Mouse (Mus musculus) C2C12 (cell line): ENCODE measurements around the gene Kcnma1. TPM values are rescaled to one million over a fixed set of nuclear protein-coding genes. Genes with fewer than 3 reads are reported as not detected.

Experiments
- H3K27me3 ChIP-seq: one replicate; pipeline ENCODE4 v1.6.1; 2011; ENCODE audit not compliant: control insufficient read depth, insufficient read depth, insufficient read length
- H3K36me3 ChIP-seq: one replicate; pipeline ENCODE4 v1.6.1; 2011; ENCODE audit not compliant: control insufficient read depth, insufficient read depth
- H3K4me3 ChIP-seq: one replicate; pipeline ENCODE4 v1.5.1; 2011; ENCODE audit warnings: mild to moderate bottlenecking, control low read depth; ENCODE audit not compliant: poor library complexity, insufficient read depth, severe bottlenecking
- H3K79me2 ChIP-seq: one replicate; pipeline ENCODE4 v1.6.1; 2011; ENCODE audit not compliant: control insufficient read depth, insufficient read depth
- H3K79me3 ChIP-seq: one replicate; pipeline ENCODE4 v1.6.1; 2011; ENCODE audit warnings: low read depth, control low read depth
- H3ac ChIP-seq: one replicate; pipeline ENCODE3; 2011; ENCODE audit warnings: low read depth; ENCODE audit not compliant: control insufficient read depth, insufficient read length
- CEBPB ChIP-seq: IDR thresholded peaks from one replicate; pipeline ENCODE4 v1.6.1; 2011; ENCODE audit warnings: low read depth, mild to moderate bottlenecking, control low read depth, moderate library complexity
- CTCF ChIP-seq: IDR thresholded peaks from one replicate; pipeline ENCODE4 v1.5.1; 2011; ENCODE audit not compliant: control insufficient read depth, insufficient read depth, insufficient read length
- FOSL1 ChIP-seq: IDR thresholded peaks from one replicate; pipeline ENCODE4 v1.8.0; 2011; ENCODE audit warnings: mild to moderate bottlenecking, low read length; ENCODE audit not compliant: poor library complexity, insufficient read depth, severe bottlenecking
- MAX ChIP-seq: IDR thresholded peaks from one replicate; pipeline ENCODE4 v1.6.1; 2011; ENCODE audit warnings: mild to moderate bottlenecking, control low read depth
- MYOD1 ChIP-seq: IDR thresholded peaks from one replicate; pipeline ENCODE4 v1.6.1; 2011; ENCODE audit warnings: low read depth; ENCODE audit not compliant: control insufficient read depth, insufficient read length
- MYOG ChIP-seq: IDR thresholded peaks from one replicate; pipeline ENCODE4 v1.6.1; 2011; ENCODE audit not compliant: control insufficient read depth, insufficient read length; ENCODE audit errors: extremely low read depth
- USF1 ChIP-seq: IDR thresholded peaks from one replicate; pipeline ENCODE4 v1.6.1; 2011; ENCODE audit warnings: low read depth, mild to moderate bottlenecking, control low read depth, moderate library complexity
- polyA plus RNA-seq: library from polyadenylated mRNA; unstranded; fragments of >200 nt; fragmentation: generic; extraction: Trizol; gene quantifications from one replicate; pipeline ENCODE4 v1.2.1, GENCODE M21; 2012; ENCODE audit warnings: missing spikeins

Kcnma1 gene
- polyA plus RNA-seq, 1 experiment: not detected

DNA sequence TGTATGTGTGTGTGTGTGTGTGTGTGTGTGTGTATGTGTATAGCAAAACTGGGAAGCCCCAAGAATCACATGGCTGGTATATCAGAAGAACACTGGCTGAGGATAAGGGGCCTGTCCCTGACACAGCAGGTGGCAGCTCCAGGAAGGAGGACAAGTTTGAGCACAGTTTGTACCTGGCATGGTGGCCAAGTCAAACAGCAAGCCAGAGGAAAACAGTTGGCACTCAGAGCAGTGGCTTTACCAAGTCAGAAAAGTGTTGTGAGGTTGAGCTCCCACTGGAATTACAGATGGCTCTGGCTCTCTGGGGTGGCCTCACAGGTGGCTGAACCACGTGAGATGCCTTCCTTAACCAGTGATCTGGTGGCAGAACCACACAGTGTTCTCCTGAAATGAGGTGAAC is 132.3 kb downstream of the Kcnma1 start:
- TF ChIP-seq FOSL1 (no peak), MYOD1 (no peak), CEBPB (no peak), MAX (no peak), CTCF (no peak), MYOG (no peak), USF1 (no peak)
- Histone ChIP-seq H3K79me3 (no peaks in the 10 kb centered on the region), H3K4me3 (no peak overlapping the region), H3K36me3 (no peaks in the 10 kb centered on the region), H3K79me2 (no peaks in the 10 kb centered on the region), H3K27me3 (peaks cover 3% of the 10 kb centered on the region), H3ac (no peak overlapping the region)

DNA sequence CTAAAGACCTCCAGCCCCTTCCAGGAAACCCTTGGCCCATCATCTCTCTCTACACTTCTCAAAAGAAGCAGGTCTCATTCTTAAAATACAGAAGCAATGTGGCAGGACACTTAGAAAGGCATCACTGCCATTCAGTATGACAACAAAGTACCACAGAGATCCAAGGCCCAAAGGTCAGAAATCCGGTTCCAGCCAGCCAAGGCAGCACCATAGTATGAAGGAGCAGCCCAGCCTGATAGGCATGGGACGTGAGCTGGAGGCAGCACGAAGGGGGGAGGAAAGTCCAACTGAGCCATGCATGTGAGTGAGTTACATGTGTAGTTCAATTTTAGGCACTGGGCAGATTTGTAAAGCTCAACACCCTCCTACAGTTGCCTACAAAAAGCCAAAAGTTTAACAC is 135.0 kb downstream of the Kcnma1 start:
- H3K79me3 ChIP-seq: no peaks in the 10 kb centered on the region
- TF ChIP-seq MYOD1 (no peak), FOSL1 (no peak), CTCF (no peak), MYOG (no peak), CEBPB (no peak), USF1 (no peak), MAX (no peak)
- no peaks in the 10 kb centered on the region for H3K27me3 ChIP-seq
- no peak overlapping the region for H3ac ChIP-seq
- H3K36me3 ChIP-seq: no peaks in the 10 kb centered on the region
- no peak overlapping the region for H3K4me3 ChIP-seq
- H3K79me2 ChIP-seq: no peaks in the 10 kb centered on the region

DNA sequence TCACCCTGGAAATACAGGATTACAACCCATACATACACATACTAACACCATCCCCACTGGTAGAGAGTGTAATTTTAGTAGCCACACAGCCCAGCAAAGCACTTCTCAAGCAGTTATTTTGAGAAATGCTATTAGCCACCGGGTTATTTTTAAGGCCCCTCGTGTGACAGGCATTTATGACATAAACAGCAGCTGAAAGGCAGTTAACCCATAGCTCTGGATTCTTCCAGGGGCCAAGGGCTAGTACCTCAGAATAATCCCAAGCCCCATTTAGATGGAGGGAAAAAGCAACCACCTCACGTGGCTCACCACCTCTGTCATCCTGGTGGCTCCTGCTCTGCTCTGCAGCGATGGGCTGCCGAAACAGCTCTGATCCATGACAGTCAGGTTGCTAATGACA is 136.7 kb downstream of the Kcnma1 start:
- Histone ChIP-seq H3K36me3 (no peaks in the 10 kb centered on the region), H3K4me3 (no peak overlapping the region), H3K79me2 (no peaks in the 10 kb centered on the region), H3K27me3 (no peaks in the 10 kb centered on the region), H3K79me3 (no peaks in the 10 kb centered on the region), H3ac (no peak overlapping the region)
- TF ChIP-seq MYOD1 (no peak), FOSL1 (no peak), MAX (no peak), MYOG (no peak), CTCF (no peak), CEBPB (no peak), USF1 (no peak)

DNA sequence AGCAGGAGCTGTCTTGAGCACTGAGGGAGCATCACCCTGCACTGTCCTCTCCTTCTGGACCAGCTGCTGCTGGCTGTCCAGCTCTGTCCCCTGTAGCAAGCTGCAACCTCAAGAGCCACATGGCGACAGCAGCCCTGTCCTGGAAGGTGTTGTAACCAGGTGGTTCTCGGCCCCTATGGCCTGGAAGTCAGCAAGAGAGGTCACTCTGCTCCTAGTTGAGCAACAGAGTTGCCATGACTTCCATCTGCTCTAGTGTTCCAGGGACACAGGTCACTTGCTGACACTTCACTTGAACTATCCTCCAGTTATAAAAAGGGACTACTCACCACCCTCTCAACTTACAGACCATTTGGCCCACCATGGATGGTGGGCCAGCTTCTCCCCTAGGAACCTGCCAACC is 139.7 kb downstream of the Kcnma1 start:
- H3K27me3 ChIP-seq: no peaks in the 10 kb centered on the region
- TF ChIP-seq MYOG (no peak), USF1 (no peak), CEBPB (no peak), MAX (no peak), FOSL1 (no peak), CTCF (no peak), MYOD1 (no peak)
- no peak overlapping the region for H3ac ChIP-seq

DNA sequence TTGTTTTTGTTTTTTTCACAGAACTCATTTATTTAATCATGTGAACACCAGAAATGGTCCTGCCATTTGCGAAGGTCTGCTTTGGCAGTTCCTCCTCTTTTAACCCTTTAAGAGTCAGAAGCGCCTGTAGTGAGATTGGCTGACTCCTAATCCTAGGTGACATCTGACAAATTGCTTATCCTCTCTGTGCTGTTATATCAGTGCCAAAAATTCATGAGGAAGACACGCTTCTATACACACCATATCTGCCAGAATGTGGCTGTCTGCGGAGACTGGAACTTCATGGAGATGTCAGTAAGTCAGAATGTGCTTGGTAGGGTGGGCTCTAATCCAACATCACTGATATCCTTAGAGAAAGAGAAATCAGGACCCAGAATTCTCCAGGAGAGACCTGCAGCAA is 157.3 kb downstream of the Kcnma1 start:
- no peak overlapping the region for H3ac ChIP-seq
- no peaks in the 10 kb centered on the region for H3K79me3 ChIP-seq
- H3K27me3 ChIP-seq: peaks cover 4% of the 10 kb centered on the region
- H3K4me3 ChIP-seq: no peak overlapping the region
- H3K36me3 ChIP-seq: no peaks in the 10 kb centered on the region
- no peaks in the 10 kb centered on the region for H3K79me2 ChIP-seq
- TF ChIP-seq MAX (no peak), CTCF (no peak)

More for the DNA sequence above, 139.7 kb downstream of the Kcnma1 start:
- H3K4me3 ChIP-seq: no peak overlapping the region
- no peaks in the 10 kb centered on the region for H3K36me3 ChIP-seq
- H3K79me3 ChIP-seq: no peaks in the 10 kb centered on the region
- H3K79me2 ChIP-seq: no peaks in the 10 kb centered on the region

DNA sequence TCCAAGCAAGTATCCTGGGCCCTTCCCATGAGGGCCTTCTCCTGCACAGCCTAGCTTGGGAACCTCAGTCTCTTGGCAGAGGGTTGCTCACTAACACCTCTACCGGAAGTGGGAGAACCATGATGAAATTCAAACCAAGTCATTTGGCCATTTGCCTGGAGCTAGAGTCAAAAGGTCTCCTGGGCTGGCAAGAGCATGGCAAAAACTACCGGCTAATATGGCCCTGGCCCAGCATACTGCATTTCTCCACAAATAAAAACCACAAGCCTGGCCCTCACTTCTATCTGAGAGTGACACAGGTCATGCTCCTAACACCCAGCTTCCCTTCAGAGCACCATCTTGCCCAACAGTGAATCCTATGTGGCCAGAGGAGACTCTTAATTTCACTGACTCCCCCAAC is 159.3 kb downstream of the Kcnma1 start:
- Histone ChIP-seq H3K79me3 (no peaks in the 10 kb centered on the region), H3K36me3 (no peaks in the 10 kb centered on the region), H3K4me3 (no peak overlapping the region), H3ac (no peak overlapping the region), H3K79me2 (no peaks in the 10 kb centered on the region), H3K27me3 (peaks cover 4% of the 10 kb centered on the region)
- TF ChIP-seq CTCF (no peak), CEBPB (no peak), FOSL1 (no peak), MAX (no peak), MYOD1 (no peak), MYOG (no peak), USF1 (no peak)
